Mouse (Mus musculus): ENCODE data around the gene Pllp.

The Pllp gene

GRCm38 (mm10) chr8:94695994-94696384 is at the start of gene Pllp:
TSS of gene Pllp (minus strand) at chr8:94696278.
- DNase-seq (ENCODE audit: low spot score): no peak

DNA sequence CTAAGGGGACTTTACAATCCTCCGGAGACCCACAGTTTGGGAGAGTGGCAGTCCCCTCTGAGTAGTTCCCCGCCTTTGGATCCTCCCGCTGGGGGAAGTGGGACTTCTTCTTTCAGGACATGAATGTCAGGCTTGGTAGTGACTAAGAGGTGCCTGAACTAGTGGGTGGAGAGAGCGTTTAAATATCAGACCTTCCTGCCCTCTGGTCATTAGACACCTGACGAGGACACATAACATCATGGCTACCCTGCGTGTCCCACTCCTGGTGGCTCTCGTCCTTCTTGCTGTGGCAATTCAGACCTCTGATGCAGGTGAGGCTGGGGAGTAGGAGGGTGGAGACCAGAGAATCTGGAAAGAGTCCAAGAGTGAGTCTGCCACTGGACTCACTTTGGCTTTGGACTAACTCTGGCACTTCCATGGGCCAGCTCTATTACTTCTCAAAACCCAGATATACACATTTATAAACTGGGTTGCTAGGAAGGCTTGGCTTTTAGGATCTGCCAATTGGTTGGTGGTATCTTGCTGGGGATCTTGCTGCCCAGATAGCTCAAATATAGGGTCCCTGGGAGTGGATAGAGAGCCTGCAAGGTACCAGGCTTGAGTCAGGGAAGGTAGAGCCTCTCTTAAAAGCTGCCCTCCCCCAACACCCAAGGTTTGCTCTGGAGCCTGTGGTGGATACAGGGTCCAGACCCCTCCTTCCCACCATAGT is 49.6 kb upstream of the Pllp start, which contains the start of gene Ccl22:
Gene Ccl22, plus strand, starts transcription at position 115 of the 709 bp plus-strand sequence.
- DNase-seq (ENCODE audit: low spot score): no peak

- DNase-seq (ENCODE audit: low spot score): no peak
These were observed 48.9 kb upstream of the Pllp start for GRCm38 (mm10) chr8:94744972-94745371.

DNA sequence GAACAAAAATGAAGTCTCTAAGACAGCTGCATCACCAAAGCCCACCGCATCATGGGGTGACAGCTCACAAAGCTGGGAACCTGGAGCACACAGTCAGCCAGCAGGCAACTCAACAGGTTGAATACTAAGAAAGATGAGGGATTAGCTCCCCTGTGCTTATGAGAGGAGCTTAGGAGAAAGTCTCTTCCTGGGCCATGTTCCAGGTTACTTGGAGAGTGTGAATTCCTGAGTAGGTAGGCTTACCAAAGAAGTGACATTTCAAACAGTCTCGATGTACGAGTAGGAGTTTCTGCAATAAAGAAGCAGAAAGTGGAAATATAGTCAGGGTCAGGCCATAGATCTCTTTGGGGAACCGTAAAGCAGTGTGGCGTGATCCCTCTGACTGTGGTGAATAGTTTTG is 48.4 kb upstream of the Pllp start:
- no peak for DNase-seq (ENCODE audit: low spot score)

GRCm38 (mm10) chr8:94741726-94742125 is 45.6 kb upstream of the Pllp start:
- no peak for DNase-seq (ENCODE audit: low spot score)

DNA sequence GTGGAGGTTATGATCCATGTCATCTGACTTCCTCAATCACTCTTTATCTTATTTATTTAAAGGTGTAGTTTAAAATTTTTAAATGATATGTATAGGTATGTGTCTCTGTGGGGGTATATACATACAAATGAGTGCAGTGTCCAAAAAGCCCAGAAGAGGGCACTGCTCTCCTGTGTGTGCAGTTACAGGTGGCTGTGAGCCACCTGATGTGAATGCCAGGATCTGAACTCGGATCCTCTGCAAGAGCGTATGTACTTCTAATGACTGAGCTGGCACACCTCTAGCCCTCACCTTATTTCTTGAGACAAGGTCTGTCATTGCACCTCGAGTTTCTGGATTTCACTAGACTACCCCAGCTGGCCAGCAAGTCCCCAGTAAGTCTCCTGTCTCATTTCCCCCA is 44.5 kb upstream of the Pllp start:
- DNase-seq (ENCODE audit: low spot score): no peak

DNA sequence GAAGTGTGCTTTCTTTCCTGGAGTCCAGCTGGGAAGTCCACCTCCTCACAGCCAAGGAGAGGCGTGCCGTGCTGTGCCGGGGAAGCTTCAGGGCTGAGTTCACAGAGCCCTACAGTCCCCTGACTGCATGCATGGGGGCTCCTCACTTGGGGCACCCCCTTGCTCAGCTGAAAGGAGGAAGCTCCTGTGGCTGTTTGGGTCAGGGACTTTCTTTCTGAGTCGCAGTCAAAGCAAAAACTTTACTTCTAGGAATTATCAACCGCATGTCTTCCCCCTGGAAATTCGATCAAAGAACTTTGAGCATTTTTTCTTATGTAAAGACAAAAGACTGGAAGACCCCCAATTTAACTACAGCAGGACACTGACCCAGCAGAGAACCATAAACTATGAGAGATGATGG is 43.8 kb upstream of the Pllp start:
- no peak for DNase-seq (ENCODE audit: low spot score)

- peak; percentile 61 for DNase-seq (ENCODE audit: low spot score)
These were observed 39.5 kb upstream of the Pllp start for GRCm38 (mm10) chr8:94735426-94736094.

DNA sequence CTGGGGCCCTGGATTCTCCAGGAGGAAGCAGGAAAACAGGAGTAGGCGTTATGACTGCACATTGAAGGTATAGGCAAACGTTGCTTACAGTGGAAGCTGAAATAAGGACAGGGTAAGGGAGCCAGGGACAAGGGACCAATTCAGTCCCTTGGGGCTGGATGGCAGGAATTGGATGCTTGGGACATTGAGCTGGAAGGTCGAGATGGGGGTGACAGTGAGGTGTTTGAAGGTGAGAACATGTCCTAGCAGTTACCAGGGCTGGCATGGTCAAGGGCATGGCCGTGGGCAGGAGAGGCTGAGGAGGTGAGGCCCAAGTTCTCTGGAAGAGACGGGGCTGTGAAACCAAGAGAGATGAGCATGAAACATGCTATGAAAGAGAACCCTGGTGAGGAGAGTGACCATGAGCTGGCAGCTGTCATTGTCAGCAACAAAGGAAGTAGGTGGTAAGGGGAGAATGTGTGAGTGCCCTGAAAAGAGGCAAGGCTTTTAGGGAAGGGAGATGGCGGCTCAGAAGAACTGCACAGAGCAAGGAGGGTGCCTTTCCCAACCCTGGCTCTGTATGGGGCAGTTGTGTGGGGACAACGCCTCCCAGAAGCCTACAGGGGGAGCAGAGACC is 38.8 kb upstream of the Pllp start:
- no peak for DNase-seq (ENCODE audit: low spot score)

- DNase-seq (ENCODE audit: low spot score): peak; percentile 23
These were observed 37.9 kb upstream of the Pllp start for GRCm38 (mm10) chr8:94733821-94734465.

- DNase-seq (ENCODE audit: low spot score): no peak
These were observed 33.2 kb upstream of the Pllp start for GRCm38 (mm10) chr8:94729301-94729700.

DNA sequence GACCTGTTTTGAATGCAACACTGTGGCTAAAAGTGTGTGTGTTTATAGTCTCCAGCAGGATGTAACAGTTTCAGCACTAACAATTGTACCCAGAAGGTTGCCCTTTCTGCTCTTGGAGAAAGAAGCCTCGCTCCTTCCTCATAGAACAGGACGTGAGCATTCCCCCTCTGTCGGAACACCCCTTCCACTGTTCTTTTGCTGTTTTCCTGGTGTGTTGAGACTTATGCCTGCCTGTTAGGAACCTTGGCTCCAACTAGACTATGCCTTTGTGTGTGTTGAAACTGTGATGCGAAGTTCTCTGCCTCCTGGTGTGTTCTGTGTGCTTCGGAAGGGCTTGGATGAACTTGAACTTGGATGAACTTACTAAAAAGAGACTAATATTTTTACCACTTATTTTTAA is 29.9 kb upstream of the Pllp start:
- peak; percentile 38 for DNase-seq (ENCODE audit: low spot score)

GRCm38 (mm10) chr8:94716841-94717240 is 20.8 kb upstream of the Pllp start:
- no peak for DNase-seq (ENCODE audit: low spot score)

DNA sequence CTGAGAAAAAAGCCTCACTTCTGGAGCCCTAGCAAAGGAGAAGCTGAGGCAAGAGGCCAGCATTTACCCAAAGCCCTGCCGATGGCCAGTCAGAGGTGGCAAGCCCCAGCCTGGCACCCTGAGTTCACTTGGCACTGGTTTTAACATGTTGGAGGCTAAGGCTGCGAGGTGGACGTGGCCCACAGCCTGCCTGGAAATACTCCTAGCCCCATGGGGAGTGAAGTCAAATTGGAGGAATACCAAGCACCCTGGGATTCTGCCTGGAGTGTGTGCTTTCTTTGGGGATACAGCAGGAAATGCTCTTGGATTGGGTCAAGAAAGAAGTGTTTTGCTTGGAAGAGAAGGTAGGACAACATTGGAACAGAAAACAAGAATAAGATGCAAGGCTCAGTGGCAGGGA is 19.8 kb upstream of the Pllp start:
- no peak for DNase-seq (ENCODE audit: low spot score)

- no peak for DNase-seq (ENCODE audit: low spot score)
These were observed 18.5 kb upstream of the Pllp start for GRCm38 (mm10) chr8:94714556-94714955.

GRCm38 (mm10) chr8:94711160-94711718 is 15.2 kb upstream of the Pllp start:
- peak; percentile 60 for DNase-seq (ENCODE audit: low spot score)

GRCm38 (mm10) chr8:94710336-94710735 is 14.3 kb upstream of the Pllp start:
- DNase-seq (ENCODE audit: low spot score): no peak

- no peak for DNase-seq (ENCODE audit: low spot score)
These were observed 10.8 kb upstream of the Pllp start for GRCm38 (mm10) chr8:94706732-94707395.

DNA sequence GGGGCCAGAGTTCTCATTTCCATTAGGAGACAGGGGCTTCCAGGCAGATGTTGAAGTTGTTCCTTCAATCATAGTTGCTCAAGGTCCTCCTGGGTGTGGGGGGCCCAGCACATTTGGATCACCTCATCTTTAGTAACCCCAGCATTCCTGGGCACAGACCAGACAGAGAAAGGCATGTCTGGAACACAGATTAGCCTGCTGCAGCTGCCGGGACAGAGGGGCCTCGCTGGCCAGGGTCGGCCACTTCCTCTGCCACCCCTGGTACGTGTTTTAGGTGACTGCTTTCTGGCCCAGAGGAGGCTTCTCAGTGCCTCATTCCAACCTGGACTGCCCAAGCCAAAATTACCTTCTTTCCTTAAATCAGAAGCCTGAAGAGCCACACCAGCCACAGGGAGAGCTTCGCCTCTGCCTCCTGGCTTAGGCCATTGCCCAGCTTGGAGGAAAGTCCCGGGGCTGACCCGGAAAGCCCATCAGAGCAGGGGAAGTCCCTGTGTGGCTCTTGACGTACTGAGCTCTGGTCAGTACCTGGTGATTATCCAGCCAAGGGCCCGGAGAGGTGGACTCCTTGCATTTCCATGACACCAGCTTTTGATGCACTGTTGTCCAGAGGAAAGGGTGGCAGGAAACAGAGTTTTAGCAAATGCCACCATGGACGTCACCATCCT is 9.6 kb upstream of the Pllp start:
- no peak for DNase-seq (ENCODE audit: low spot score)

DNA sequence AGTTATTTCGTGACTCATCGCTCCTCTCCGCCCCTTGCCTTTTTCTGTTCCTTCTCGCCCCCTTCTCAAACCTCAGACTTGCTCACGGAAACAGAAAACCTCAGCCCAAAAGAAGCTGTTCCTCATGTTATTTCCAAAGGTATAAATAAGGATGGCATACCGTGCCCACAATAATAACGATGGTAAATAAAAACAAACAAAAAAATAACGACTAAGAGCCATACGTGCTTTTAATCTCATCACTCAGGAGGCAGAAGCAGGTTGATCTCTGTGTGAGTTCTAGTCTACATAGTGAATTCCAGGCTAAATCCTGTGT is 8.5 kb upstream of the Pllp start:
- no peak for DNase-seq (ENCODE audit: low spot score)

- peak; percentile 96 for DNase-seq (ENCODE audit: low spot score)
These were observed 8.0 kb upstream of the Pllp start for GRCm38 (mm10) chr8:94703972-94704668.

Data from lung, postnatal 25 days (tissue).